Mouse (Mus musculus): ENCODE results near the gene Akap10. TPM values are rescaled to one million over a fixed set of nuclear protein-coding genes. Genes with fewer than 3 reads are reported as not detected.
A peak's percentile ranks its signal among the peaks of the same experiment; 100 is the strongest.

Gene Akap10
- polyA plus RNA-seq, 1 experiment from 2014 or later: 17.9 TPM

DNA sequence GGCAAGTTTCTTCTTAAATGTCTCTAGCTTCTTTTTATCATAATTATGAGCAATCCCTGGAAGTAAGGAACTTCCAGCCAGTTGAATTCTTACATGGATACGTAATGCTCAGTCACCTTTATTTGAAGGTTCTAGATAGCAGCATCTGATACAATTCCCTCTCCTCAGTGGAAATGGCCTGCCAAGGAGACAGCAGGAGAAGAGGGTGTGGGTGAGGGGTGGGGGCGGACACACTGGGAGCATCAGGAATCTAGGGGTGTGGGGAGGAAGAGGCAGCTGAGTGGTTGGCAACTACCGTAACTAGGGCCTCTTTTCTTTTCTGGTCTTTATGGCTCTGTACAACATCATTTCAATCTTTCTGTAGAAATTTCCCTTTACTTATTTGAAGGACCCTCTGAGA, 10.3 kb downstream of the Akap10 start:
- H3K4me3 ChIP-seq: no peak overlapping the region
- H3K4me1 ChIP-seq: peaks cover 11% of the 10 kb centered on the region; the same call in 1 of the 2 replicates
- no peaks in the 10 kb centered on the region for H3K9me3 ChIP-seq
- DNase-seq (ENCODE audit: low spot score): no peak
- WGBS: 88% methylated on average over 3 of the region's 3 CpGs
- no peak overlapping the region for H3K27ac ChIP-seq
- peaks cover 31% of the 10 kb centered on the region for H3K36me3 ChIP-seq
- no peaks in the 10 kb centered on the region for H3K27me3 ChIP-seq (ENCODE audit: insufficient read depth, poor library complexity, severe bottlenecking)

DNA sequence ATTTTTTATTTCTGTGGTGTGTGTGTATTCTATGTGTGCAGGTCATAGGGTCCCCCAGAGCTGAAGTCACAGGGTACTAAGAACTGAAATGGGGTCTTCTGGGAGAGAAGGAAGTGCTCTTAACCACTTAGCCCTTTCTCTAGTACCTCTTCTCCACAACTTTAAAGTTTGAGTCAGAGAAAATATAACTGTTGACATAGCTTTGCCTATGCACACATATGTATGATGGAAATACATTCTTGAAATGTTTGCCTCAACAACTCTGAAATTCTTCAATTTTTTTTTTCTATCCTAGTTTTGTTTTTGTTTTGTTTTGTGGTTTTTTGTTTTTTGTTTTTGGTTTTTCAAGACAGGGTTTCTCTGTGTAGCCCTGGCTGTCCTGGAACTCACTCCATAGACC, 21.7 kb downstream of the Akap10 start:
- Histone ChIP-seq H3K4me1 (no peaks in the 10 kb centered on the region), H3K36me3 (peaks cover 77% of the 10 kb centered on the region), H3K27me3 (ENCODE audit: insufficient read depth, poor library complexity, severe bottlenecking) (no peaks in the 10 kb centered on the region), H3K4me3 (no peak overlapping the region), H3K9me3 (no peaks in the 10 kb centered on the region), H3K27ac (no peak overlapping the region)
- DNase-seq (ENCODE audit: low spot score): no peak

DNA sequence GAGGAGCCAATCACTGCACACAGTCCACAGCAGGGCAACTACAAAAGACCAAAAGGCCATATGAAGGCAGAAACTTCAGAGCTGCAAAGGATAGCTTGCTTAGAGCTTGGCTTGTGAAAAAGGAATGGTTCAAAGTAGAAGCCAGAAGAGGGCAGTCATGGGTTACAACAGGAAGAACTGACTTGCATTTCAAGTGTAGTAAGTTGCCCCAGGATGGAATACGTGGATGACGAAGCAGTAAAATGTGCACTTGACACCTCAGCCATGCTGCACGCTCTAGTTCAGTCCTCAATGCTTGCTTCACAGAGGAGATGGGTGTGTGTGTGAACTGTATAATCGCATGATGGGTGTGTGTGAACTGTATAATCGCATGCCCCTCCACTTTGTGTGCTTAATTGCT, 47.9 kb downstream of the Akap10 start:
- no peaks in the 10 kb centered on the region for H3K27me3 ChIP-seq (ENCODE audit: insufficient read depth, poor library complexity, severe bottlenecking)
- 82% methylated on average over 5 of the region's 5 CpGs for WGBS
- no peaks in the 10 kb centered on the region for H3K4me1 ChIP-seq
- H3K4me3 ChIP-seq: no peak overlapping the region
- H3K27ac ChIP-seq: no peak overlapping the region
- no peak for DNase-seq (ENCODE audit: low spot score)
- H3K9me3 ChIP-seq: no peaks in the 10 kb centered on the region
- H3K36me3 ChIP-seq: peaks cover 59% of the 10 kb centered on the region

DNA sequence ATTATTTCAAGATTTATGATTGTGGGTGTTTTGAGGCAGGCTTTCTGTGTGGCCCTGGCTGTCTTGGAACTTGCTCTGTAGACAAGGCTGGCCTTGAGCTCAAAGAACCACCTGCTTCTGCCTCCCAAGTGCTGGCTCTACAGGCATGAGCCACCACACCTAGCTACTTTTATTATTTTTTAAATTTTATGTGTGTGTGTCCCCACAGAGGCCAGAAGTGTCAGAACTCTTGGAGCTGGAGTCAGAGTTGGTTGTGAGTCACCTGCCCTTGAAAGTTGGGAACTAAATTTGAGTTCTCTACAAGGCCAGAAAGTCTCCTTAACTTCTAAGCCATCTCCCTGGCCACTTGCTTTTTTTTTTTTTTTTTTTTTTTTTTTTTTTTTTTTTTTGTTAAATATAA, 50.1 kb downstream of the Akap10 start:
- no peaks in the 10 kb centered on the region for H3K9me3 ChIP-seq
- H3K36me3 ChIP-seq: peaks cover 67% of the 10 kb centered on the region
- no peak for DNase-seq (ENCODE audit: low spot score)

DNA sequence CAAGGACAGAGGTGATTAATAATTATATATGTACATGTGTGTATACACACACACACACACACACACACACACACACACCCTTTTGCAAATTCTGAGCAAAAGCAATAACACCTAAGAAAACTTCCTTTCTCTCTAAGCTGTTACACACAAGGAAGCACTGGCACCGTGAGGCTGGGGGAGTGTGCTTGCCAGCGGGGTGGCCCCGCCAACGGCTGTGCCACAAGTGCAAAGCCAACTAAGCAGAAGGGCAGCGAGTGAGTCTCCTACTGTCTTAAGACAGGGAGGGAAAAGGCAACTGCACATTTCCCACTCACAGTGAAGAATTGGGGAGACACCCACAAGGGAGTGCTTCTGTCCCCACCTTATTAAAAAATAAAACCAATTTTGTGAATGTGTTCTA, 58.2 kb downstream of the Akap10 start:
- Histone ChIP-seq H3K27me3 (ENCODE audit: insufficient read depth, poor library complexity, severe bottlenecking) (no peaks in the 10 kb centered on the region), H3K27ac (no peak overlapping the region), H3K36me3 (peaks cover 78% of the 10 kb centered on the region), H3K9me3 (no peaks in the 10 kb centered on the region), H3K4me3 (no peak overlapping the region), H3K4me1 (no peaks in the 10 kb centered on the region)
- no peak for DNase-seq (ENCODE audit: low spot score)
- WGBS: 97% methylated on average over 5 of the region's 5 CpGs

More for the DNA sequence above, 50.1 kb downstream of the Akap10 start:
- Histone ChIP-seq H3K27me3 (ENCODE audit: insufficient read depth, poor library complexity, severe bottlenecking) (no peaks in the 10 kb centered on the region), H3K4me1 (no peaks in the 10 kb centered on the region), H3K4me3 (no peak overlapping the region), H3K27ac (no peak overlapping the region)

DNA sequence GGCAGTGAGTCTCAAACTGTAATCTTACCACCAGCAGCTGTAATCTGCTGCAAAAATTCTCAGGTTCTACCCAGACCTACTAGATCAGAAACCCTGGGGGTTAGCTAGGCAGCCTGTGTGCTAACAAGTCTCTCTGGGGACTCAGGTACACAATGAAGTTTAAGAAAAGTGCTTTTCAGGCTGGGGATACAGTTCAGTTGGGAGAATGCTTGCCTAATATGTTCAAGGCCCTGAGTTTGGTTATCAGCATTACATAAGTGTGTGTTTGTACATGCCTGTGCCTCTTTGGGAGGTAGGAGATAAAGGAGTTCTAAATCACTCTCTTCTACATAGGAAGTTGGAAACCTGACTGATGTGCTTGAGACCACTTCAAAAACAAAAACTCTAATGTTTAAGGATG, 63.2 kb downstream of the Akap10 start:
- Histone ChIP-seq H3K27ac (no peak overlapping the region), H3K9me3 (no peaks in the 10 kb centered on the region), H3K4me1 (no peaks in the 10 kb centered on the region), H3K4me3 (no peak overlapping the region), H3K36me3 (peaks cover 36% of the 10 kb centered on the region), H3K27me3 (ENCODE audit: insufficient read depth, poor library complexity, severe bottlenecking) (no peaks in the 10 kb centered on the region)
- no peak for DNase-seq (ENCODE audit: low spot score)

DNA sequence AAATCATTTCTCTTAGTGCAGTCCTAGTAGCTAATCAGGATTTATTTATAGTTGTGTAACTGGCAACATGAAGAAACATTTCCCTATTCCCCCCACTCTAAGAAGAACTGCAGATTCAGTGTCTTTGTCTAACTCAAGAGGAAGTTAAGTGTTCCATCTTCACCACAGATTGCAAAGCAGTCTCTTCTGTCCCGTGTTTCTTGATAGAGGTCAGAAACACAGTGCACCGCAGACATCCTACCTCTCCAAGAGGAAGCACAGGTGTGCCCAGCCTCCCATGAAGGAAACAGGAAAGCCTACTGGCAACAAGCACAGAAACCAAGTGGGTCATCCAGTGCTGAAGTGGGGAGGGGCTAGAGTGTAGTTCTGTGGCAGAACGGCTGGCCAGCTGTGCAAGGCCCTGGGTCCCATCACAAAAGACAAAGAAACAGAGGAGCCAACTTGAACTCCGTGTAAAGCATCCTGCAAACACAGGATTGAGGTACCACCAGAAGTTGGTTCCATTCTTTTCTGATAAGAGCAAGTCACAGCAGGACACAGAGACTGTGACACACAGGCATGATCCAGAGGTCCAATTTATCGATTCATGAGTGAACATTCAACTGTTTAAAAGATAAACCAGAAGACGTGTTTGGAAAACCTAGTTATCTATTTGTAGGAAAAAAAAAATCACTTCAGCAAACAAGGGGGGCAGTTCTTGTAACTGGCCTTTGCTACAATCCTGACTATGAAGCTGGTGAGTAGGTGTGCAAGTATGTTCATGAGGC, 68.1 kb downstream of the Akap10 start:
- Histone ChIP-seq H3K4me1 (no peaks in the 10 kb centered on the region), H3K4me3 (no peak overlapping the region), H3K27me3 (ENCODE audit: insufficient read depth, poor library complexity, severe bottlenecking) (no peaks in the 10 kb centered on the region), H3K36me3 (0 out of 2 replicates have a peak, but pooled peaks cover 3% of the 10 kb centered on the region), H3K27ac (no peak overlapping the region), H3K9me3 (no peaks in the 10 kb centered on the region)
- 63% methylated on average over 6 of the region's 6 CpGs for WGBS
- no peak for DNase-seq (ENCODE audit: low spot score)

DNA sequence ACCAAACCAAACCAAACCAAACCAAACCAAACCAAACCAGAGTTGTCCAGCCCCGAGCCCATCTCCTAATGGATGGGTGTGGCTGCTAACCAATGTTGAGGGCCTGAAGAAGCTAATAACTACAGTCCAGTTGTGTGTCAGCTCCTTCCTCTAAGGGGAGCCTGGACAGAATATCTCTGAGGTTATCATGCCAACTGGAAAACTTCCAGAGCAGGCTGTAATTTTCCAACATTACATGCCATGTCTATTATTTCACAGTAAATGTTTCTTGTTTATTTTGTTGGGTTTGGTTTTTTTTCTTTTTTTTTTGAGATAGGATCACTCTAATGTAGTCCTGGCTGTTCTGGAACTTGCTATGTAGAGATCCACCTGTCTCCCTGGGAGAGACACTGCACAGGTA, 70.7 kb downstream of the Akap10 start:
- H3K27me3 ChIP-seq (ENCODE audit: insufficient read depth, poor library complexity, severe bottlenecking): no peaks in the 10 kb centered on the region
- H3K36me3 ChIP-seq: no peaks in the 10 kb centered on the region
- H3K27ac ChIP-seq: no peak overlapping the region
- H3K4me3 ChIP-seq: no peak overlapping the region
- no peaks in the 10 kb centered on the region for H3K4me1 ChIP-seq
- no peaks in the 10 kb centered on the region for H3K9me3 ChIP-seq
- WGBS: 77% methylated on average over 1 of the region's 1 CpGs
- DNase-seq (ENCODE audit: low spot score): no peak

DNA sequence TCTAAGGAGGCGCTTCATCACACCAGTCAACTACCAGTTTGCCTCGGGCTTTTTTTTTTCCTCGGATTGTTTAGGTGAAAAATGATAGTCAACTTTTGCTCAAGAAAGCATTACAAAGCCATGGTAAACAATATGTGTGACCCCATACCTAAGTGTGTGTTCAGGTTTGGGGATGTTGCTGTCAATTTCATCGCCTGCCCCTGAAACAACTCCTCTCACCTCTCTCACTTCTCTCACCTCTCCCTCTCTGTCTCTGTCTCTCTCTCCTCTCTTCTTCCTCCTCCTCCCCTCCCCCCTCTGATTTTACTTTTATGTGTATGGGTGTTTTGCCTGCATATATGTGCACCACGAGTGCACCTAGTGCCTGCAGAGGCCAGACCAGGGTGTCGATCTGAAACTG, 74.5 kb downstream of the Akap10 start:
- WGBS: 44% methylated on average over 6 of the region's 6 CpGs
- Histone ChIP-seq H3K4me1 (no peaks in the 10 kb centered on the region), H3K27ac (peak overlapping the region; percentile 98), H3K27me3 (ENCODE audit: insufficient read depth, poor library complexity, severe bottlenecking) (no peaks in the 10 kb centered on the region), H3K4me3 (peak overlapping the region; percentile 98), H3K9me3 (no peaks in the 10 kb centered on the region), H3K36me3 (peaks cover 2% of the 10 kb centered on the region; the same call in 1 of the 2 replicates)
- DNase-seq (ENCODE audit: low spot score): no peak

DNA sequence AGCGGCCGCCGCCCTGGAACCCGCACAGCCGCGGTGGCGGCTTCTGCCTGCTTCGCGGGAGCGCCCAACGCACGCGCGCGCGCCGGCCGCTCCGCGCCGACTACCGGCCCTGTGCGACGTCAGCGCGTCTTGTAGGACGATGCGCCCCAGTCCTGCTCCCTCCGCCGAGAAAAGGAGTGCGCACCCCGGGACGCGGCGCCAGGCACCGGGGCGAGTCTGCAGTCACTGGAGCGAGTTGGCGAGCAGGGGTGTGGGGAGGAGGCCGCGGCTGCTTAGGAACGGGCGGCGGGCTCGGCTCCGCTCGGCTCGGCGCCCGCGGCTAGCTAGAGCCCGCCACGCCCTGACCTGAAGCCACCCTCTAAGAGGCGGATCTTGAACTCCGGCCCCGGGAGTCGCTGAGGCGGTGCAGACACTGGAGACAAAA, 75.1 kb downstream of the Akap10 start, which contains the start of gene Ulk2:
TSS of gene Ulk2 (minus strand) at position 86 of the 424 bp plus-strand sequence.
- under 1% methylated on average over 57 of the region's 58 CpGs for WGBS
- H3K27ac ChIP-seq: peak within 1 kb of the TSS; percentile 98
- peak within 1 kb of the TSS; percentile 98 for H3K4me3 ChIP-seq
- H3K9me3 ChIP-seq: no peaks in the 10 kb centered on the region
- H3K4me1 ChIP-seq: no peaks in the 10 kb centered on the region
- H3K36me3 ChIP-seq: peaks cover 3% of the 10 kb centered on the region; the same call in 1 of the 2 replicates
- DNase-seq (ENCODE audit: low spot score): peak; percentile 92
- no peaks in the 10 kb centered on the region for H3K27me3 ChIP-seq (ENCODE audit: insufficient read depth, poor library complexity, severe bottlenecking)

DNA sequence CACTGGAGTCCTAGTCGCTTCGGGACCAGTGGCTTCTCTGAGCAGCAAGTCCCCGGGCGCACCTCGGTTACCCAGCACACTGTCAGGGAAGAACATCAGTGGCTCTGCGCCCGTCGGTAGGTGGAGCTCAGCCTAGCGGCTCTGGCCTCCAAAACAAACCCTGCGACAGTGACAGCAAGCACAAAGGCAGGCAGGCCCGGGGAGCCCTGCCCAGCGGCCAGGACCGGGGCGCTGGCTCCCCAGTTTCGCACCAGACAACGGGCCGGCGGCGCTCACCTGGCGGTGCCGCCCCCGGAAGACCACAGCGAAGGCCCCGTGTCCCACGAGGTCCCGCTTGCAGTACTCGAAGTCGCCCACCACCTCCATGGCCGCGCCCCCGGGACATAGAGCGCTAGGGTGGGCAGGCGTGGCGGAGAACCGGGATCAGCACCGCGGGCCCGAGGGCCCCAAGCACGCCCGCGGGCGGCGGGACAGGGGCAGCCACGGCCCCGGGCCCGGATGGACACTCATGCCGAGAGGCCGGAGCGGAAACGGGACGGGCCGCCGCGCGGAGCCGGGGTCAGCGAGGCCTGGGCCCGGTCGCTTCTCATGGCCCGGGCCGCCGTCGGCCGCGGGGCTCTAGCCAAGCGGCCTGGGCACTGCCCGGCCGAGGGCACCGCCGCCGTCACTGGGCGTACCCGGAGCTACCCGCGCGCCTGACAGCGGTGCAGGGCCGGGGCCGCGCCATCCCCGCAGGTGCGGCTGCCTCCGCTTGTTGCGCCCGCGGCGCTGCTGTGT, 75.7 kb downstream of the Akap10 start:
- Histone ChIP-seq H3K36me3 (peaks cover 3% of the 10 kb centered on the region; the same call in 1 of the 2 replicates), H3K27ac (peak overlapping the region; percentile 98), H3K4me1 (no peaks in the 10 kb centered on the region), H3K9me3 (no peaks in the 10 kb centered on the region), H3K4me3 (peak overlapping the region; percentile 98), H3K27me3 (ENCODE audit: insufficient read depth, poor library complexity, severe bottlenecking) (no peaks in the 10 kb centered on the region)
- DNase-seq (ENCODE audit: low spot score): peak; percentile 92
- under 1% methylated on average over 87 of the region's 87 CpGs for WGBS

DNA sequence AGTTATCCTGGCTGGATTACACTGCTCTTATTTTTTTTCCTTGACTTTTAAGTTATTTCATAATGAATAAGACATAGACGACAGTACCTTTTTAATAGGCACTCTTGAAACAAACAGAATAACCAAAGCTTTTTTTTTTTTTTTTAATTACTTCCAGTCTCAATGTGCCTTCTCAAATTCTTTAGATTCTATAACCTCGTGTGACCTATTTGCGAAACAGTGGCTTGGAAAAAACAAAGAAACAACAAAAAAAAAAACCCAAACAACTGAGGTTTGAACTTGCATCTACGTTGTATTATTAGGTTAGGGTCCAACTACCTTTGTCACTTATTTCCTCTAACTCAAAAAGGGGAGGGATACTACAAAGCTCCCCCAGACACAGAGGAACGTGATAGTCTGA, 76.4 kb downstream of the Akap10 start:
- peaks cover 3% of the 10 kb centered on the region; the same call in 1 of the 2 replicates for H3K36me3 ChIP-seq
- peak overlapping the region; percentile 98 for H3K4me3 ChIP-seq
- DNase-seq (ENCODE audit: low spot score): no peak
- no peaks in the 10 kb centered on the region for H3K4me1 ChIP-seq
- no peaks in the 10 kb centered on the region for H3K27me3 ChIP-seq (ENCODE audit: insufficient read depth, poor library complexity, severe bottlenecking)
- H3K27ac ChIP-seq: peak overlapping the region; percentile 98
- H3K9me3 ChIP-seq: no peaks in the 10 kb centered on the region
- WGBS: 21% methylated on average over 5 of the region's 5 CpGs

DNA sequence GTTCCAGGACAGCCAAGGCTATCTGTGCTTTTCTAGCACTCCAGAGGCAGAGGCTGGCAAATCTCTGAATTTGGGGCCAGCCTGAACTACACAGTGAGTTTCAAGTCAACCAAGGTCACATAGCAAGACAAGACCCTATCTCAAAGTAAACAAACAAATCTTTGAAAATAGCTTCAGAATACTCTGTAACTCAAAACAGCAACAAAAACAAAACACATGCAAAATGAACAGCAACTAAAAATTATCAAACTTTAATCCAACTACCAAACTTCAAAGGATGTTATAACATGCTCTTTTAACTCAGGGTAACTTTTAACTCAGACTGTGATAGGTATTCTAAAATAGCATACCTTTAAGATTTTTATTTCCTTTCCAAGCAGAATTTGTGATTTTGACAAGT, 77.1 kb downstream of the Akap10 start:
- H3K4me3 ChIP-seq: no peak overlapping the region
- no peak for DNase-seq (ENCODE audit: low spot score)

More for the DNA sequence above, 77.1 kb downstream of the Akap10 start:
- Histone ChIP-seq H3K36me3 (peaks cover 3% of the 10 kb centered on the region; the same call in 1 of the 2 replicates), H3K27me3 (ENCODE audit: insufficient read depth, poor library complexity, severe bottlenecking) (no peaks in the 10 kb centered on the region), H3K9me3 (no peaks in the 10 kb centered on the region), H3K4me1 (no peaks in the 10 kb centered on the region), H3K27ac (no peak overlapping the region)
